Mouse (Mus musculus): ENCODE measurements around the gene Olfr145. TPM values are rescaled to one million over a fixed set of nuclear protein-coding genes. Genes with fewer than 3 reads are reported as not detected.

The Olfr145 gene
- polyA plus RNA-seq, 1 experiment from 2014 or later: not detected

DNA sequence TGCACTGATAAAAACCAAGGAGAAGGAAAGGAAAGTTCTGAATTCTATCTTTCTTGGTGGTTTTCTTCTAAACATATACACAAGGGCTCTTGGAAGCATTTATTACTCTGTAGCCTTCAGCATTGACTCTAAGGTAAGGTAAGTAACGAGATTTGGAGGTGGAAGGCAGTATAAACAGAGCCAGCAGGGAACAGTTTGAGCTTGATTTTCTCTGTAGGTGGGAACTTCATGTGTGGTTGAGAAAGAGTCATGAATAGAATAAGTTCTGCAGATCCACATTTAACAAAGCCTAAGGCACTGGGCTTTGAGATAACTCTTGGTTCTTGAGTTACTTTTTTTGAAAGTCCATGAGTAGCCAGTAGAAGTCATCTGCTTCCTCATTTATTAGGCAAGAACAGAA lies 21.5 kb downstream of the Olfr145 start:
- no peak for ATAC-seq (ENCODE audit: low read depth)

DNA sequence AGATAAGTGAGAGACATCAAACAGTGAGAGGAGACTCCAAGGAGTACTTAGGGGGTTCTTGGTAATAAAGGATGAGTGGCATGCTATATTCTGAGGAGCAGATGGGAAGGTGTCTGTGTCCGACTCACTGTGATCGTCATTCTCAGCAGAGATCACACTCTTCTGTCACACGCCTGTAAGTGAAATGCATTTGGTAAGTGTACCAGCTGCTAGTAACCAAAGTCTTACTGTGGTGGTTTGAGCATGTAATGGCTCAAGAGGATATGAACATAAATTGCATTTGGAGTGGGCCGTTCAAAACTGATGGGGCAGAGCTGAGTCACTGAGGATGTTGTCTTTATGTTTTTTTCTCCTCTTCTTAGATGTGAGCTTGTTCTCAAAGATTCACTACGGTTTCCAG lies 27.7 kb downstream of the Olfr145 start:
- no peaks in the 10 kb centered on the region for H3K4me1 ChIP-seq (ENCODE audit: control insufficient read depth, insufficient read depth, low read length)
- no peak overlapping the region for H3K4me3 ChIP-seq (ENCODE audit: low read depth, low read length)
- no peak overlapping the region for H3K9ac ChIP-seq (replicated peaks; ENCODE audit: low read depth, low read length)
- no peaks in the 10 kb centered on the region for H3K36me3 ChIP-seq (ENCODE audit: control insufficient read depth, insufficient read depth, low read length)
- H3K9me3 ChIP-seq (ENCODE audit: control insufficient read depth, low read length): no peaks in the 10 kb centered on the region
- WGBS: 78% methylated on average over 5 of the region's 5 CpGs
- H3K4me2 ChIP-seq (ENCODE audit: low read depth, low read length): no peak overlapping the region
- ATAC-seq (ENCODE audit: low read depth): no peak
- no peaks in the 10 kb centered on the region for H3K27me3 ChIP-seq (ENCODE audit: control insufficient read depth, insufficient read depth, low read length)
- H3K27ac ChIP-seq (ENCODE audit: low read depth, low read length): no peak overlapping the region

More for the DNA sequence above, 21.5 kb downstream of the Olfr145 start:
- Histone ChIP-seq H3K27me3 (ENCODE audit: control insufficient read depth, insufficient read depth, low read length) (no peaks in the 10 kb centered on the region), H3K4me1 (ENCODE audit: control insufficient read depth, insufficient read depth, low read length) (no peaks in the 10 kb centered on the region), H3K4me3 (ENCODE audit: low read depth, low read length) (no peak overlapping the region), H3K36me3 (ENCODE audit: control insufficient read depth, insufficient read depth, low read length) (no peaks in the 10 kb centered on the region), H3K27ac (ENCODE audit: low read depth, low read length) (no peak overlapping the region), H3K4me2 (ENCODE audit: low read depth, low read length) (no peak overlapping the region), H3K9me3 (ENCODE audit: control insufficient read depth, low read length) (no peaks in the 10 kb centered on the region), H3K9ac (replicated peaks; ENCODE audit: low read depth, low read length) (no peak overlapping the region)
- WGBS: 63% methylated on average over 1 of the region's 1 CpGs

DNA sequence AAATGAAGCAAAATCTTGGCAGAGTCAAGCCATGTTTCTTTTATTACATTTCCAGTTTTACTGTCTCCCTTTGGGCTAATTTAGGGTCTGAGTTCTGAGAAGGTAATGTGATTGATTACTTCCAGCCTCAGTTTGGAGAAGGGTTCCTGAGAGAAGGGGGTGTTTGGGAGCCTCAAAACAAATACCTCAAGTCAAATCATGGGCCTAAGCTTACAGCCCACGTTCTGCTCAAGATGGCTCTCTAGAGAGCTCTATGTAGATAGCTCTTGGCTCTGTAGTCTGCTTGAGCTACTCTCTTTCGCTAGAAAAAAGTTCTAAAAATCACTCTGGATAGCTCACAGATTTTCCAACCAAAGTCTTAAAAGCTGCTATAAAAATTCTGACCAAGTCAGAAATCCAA lies 28.9 kb downstream of the Olfr145 start:
- Histone ChIP-seq H3K4me1 (ENCODE audit: control insufficient read depth, insufficient read depth, low read length) (no peaks in the 10 kb centered on the region), H3K4me2 (ENCODE audit: low read depth, low read length) (no peak overlapping the region), H3K9ac (replicated peaks; ENCODE audit: low read depth, low read length) (no peak overlapping the region), H3K4me3 (ENCODE audit: low read depth, low read length) (no peak overlapping the region), H3K36me3 (ENCODE audit: control insufficient read depth, insufficient read depth, low read length) (no peaks in the 10 kb centered on the region), H3K27me3 (ENCODE audit: control insufficient read depth, insufficient read depth, low read length) (no peaks in the 10 kb centered on the region), H3K9me3 (ENCODE audit: control insufficient read depth, low read length) (no peaks in the 10 kb centered on the region), H3K27ac (ENCODE audit: low read depth, low read length) (no peak overlapping the region)
- 62% methylated on average over 2 of the region's 2 CpGs for WGBS
- ATAC-seq (ENCODE audit: low read depth): no peak

DNA sequence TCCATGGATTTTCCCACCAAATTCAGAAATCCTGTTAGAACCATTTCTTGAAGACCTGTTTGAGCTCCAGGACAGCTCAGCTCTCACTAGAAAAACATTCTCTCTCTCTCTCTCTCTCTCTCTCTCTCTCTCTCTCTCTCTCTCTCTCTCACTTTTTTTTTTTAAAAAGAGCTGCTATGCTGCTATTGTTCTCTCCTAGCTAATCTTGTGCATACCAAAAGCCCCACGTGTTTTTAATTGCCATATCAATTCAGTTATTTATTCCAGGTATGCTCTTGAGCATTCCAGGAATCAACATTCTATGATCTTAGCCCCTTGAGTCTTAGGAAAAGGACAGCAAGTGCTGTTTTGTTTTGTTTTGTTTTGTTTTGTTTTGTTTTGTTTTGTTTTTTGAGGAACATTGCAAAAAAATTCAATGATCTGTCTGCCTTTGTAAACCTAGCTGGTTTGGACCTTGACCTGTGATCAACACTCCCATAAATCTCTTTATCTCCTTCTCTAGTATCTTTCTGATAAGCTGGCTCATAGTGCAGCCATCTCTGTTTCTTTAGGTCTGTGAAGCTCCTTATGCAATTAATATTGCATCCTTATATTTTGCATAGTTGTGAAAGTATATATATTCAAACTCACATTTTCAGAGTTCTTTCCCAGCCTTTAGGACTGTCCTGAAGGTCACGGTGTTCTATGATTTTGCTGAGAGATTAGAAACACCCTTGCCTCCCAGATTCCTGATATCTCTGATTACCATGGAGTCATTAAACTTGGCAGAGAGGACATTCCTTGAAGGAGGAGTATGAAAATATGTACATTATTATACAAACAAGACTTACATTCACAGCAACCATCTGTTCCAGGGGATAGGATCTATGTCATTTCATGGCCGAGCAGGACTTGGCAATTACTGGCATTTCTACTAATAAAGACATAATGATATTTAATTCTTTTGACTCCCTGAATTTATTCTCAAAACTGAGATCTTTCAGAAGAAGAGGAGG lies 29.8 kb downstream of the Olfr145 start:
- no peak for ATAC-seq (ENCODE audit: low read depth)
- Histone ChIP-seq H3K9ac (replicated peaks; ENCODE audit: low read depth, low read length) (no peak overlapping the region), H3K27ac (ENCODE audit: low read depth, low read length) (no peak overlapping the region), H3K9me3 (ENCODE audit: control insufficient read depth, low read length) (no peaks in the 10 kb centered on the region), H3K4me3 (ENCODE audit: low read depth, low read length) (no peak overlapping the region), H3K4me2 (ENCODE audit: low read depth, low read length) (no peak overlapping the region), H3K4me1 (ENCODE audit: control insufficient read depth, insufficient read depth, low read length) (no peaks in the 10 kb centered on the region), H3K36me3 (ENCODE audit: control insufficient read depth, insufficient read depth, low read length) (no peaks in the 10 kb centered on the region), H3K27me3 (ENCODE audit: control insufficient read depth, insufficient read depth, low read length) (no peaks in the 10 kb centered on the region)
- WGBS: 79% methylated on average over 3 of the region's 3 CpGs

DNA sequence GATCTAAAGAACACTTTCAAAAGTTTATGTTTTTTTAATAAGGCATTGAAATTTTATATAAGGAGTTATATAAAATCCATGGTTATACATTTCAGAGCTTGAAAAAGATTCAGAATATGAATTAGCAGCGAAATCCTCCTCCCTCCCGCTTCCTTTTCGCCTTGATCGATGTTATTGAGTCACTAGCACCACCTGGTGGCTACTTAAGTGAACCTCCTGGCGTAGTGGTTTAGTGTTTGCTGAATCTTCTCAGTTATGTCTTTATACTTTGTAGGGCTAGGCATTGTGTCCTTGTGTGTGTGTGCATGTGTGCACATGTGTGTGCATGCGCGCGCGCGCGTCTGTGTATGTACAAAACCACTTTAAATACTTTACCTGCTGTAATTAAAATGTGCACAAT lies 36.0 kb downstream of the Olfr145 start:
- Histone ChIP-seq H3K9me3 (ENCODE audit: control insufficient read depth, low read length) (no peaks in the 10 kb centered on the region), H3K9ac (replicated peaks; ENCODE audit: low read depth, low read length) (no peak overlapping the region), H3K4me1 (ENCODE audit: control insufficient read depth, insufficient read depth, low read length) (no peaks in the 10 kb centered on the region), H3K4me3 (ENCODE audit: low read depth, low read length) (no peak overlapping the region), H3K36me3 (ENCODE audit: control insufficient read depth, insufficient read depth, low read length) (no peaks in the 10 kb centered on the region), H3K27ac (ENCODE audit: low read depth, low read length) (no peak overlapping the region), H3K4me2 (ENCODE audit: low read depth, low read length) (no peak overlapping the region), H3K27me3 (ENCODE audit: control insufficient read depth, insufficient read depth, low read length) (no peaks in the 10 kb centered on the region)
- ATAC-seq (ENCODE audit: low read depth): peak; percentile 87
- 8% methylated on average over 11 of the region's 11 CpGs for WGBS

- Histone ChIP-seq H3K9me3 (ENCODE audit: control insufficient read depth, low read length) (no peaks in the 10 kb centered on the region), H3K27ac (ENCODE audit: low read depth, low read length) (no peak overlapping the region), H3K4me3 (ENCODE audit: low read depth, low read length) (no peak overlapping the region), H3K36me3 (ENCODE audit: control insufficient read depth, insufficient read depth, low read length) (no peaks in the 10 kb centered on the region), H3K27me3 (ENCODE audit: control insufficient read depth, insufficient read depth, low read length) (no peaks in the 10 kb centered on the region), H3K4me1 (ENCODE audit: control insufficient read depth, insufficient read depth, low read length) (no peaks in the 10 kb centered on the region), H3K9ac (replicated peaks; ENCODE audit: low read depth, low read length) (no peak overlapping the region), H3K4me2 (ENCODE audit: low read depth, low read length) (no peak overlapping the region)
- no peak for ATAC-seq (ENCODE audit: low read depth)
Measured at GRCm38 (mm10) chr9:37934146-37934545, 37.6 kb downstream of the Olfr145 start.

DNA sequence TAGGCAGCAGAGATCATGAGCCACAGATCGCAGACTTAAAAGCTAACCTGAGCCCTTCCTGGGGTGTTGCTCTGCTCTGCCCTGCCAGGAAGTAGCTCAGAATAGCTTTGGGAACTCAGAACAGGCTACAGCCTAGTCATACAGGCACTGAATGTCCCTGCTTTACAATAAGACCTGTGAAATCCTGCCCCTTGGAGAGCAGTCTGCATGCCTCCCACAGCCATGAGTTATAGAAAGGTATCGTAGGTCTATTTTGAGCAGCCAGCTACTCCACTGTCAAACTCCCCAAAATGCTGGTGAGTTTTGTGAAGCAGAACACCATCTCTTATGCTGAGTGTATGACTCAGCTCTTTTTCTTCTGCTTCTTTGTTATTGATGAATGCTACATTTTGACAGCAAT lies 44.6 kb downstream of the Olfr145 start:
- Histone ChIP-seq H3K4me3 (ENCODE audit: low read depth, low read length) (no peak overlapping the region), H3K27ac (ENCODE audit: low read depth, low read length) (no peak overlapping the region), H3K9ac (replicated peaks; ENCODE audit: low read depth, low read length) (no peak overlapping the region), H3K4me1 (ENCODE audit: control insufficient read depth, insufficient read depth, low read length) (no peaks in the 10 kb centered on the region), H3K36me3 (ENCODE audit: control insufficient read depth, insufficient read depth, low read length) (no peaks in the 10 kb centered on the region), H3K27me3 (ENCODE audit: control insufficient read depth, insufficient read depth, low read length) (no peaks in the 10 kb centered on the region), H3K4me2 (ENCODE audit: low read depth, low read length) (no peak overlapping the region), H3K9me3 (ENCODE audit: control insufficient read depth, low read length) (no peaks in the 10 kb centered on the region)
- ATAC-seq (ENCODE audit: low read depth): no peak
- 96% methylated on average over 2 of the region's 2 CpGs for WGBS

Other genes starting within 250 kb of the Olfr145 start
- 81.4 and 94.0 TPM in 2 replicates for gene Tbrg1, start 239.4 kb upstream of the Olfr145 start, polyA plus RNA-seq (2014; fragmentation: Nextera tagmentation; extraction: Ambion mirVana)
- gene Panx3, start 227.5 kb upstream of the Olfr145 start, polyA plus RNA-seq (2014; fragmentation: Nextera tagmentation; extraction: Ambion mirVana): not detected in 2 replicates
- not detected in 2 replicates for gene Olfr160, start 180.5 kb upstream of the Olfr145 start, polyA plus RNA-seq (2014; fragmentation: Nextera tagmentation; extraction: Ambion mirVana)
- not detected in 2 replicates for gene Olfr874, start 151.6 kb upstream of the Olfr145 start, polyA plus RNA-seq (2014; fragmentation: Nextera tagmentation; extraction: Ambion mirVana)
- gene Olfr875, start 124.9 kb upstream of the Olfr145 start, polyA plus RNA-seq (2014; fragmentation: Nextera tagmentation; extraction: Ambion mirVana): not detected in 2 replicates
- not detected in 2 replicates for gene Olfr876, start 93.7 kb upstream of the Olfr145 start, polyA plus RNA-seq (2014; fragmentation: Nextera tagmentation; extraction: Ambion mirVana)
- gene Olfr877, start 42.5 kb upstream of the Olfr145 start, polyA plus RNA-seq (2014; fragmentation: Nextera tagmentation; extraction: Ambion mirVana): not detected in 2 replicates
- gene Olfr878, start 21.1 kb downstream of the Olfr145 start, polyA plus RNA-seq (2014; fragmentation: Nextera tagmentation; extraction: Ambion mirVana): not detected in 2 replicates
- not detected in 2 replicates for gene Olfr881, start 95.1 kb downstream of the Olfr145 start, polyA plus RNA-seq (2014; fragmentation: Nextera tagmentation; extraction: Ambion mirVana)
- not detected in 2 replicates for gene Olfr883, start 129.1 kb downstream of the Olfr145 start, polyA plus RNA-seq (2014; fragmentation: Nextera tagmentation; extraction: Ambion mirVana)
- gene Olfr884, start 149.8 kb downstream of the Olfr145 start, polyA plus RNA-seq (2014; fragmentation: Nextera tagmentation; extraction: Ambion mirVana): not detected in 2 replicates
- gene Olfr885, start 164.6 kb downstream of the Olfr145 start, polyA plus RNA-seq (2014; fragmentation: Nextera tagmentation; extraction: Ambion mirVana): not detected in 2 replicates
- gene Olfr887, start 187.3 kb downstream of the Olfr145 start, polyA plus RNA-seq (2014; fragmentation: Nextera tagmentation; extraction: Ambion mirVana): not detected in 2 replicates
- not detected in 2 replicates for gene Olfr888, start 211.4 kb downstream of the Olfr145 start, polyA plus RNA-seq (2014; fragmentation: Nextera tagmentation; extraction: Ambion mirVana)
- gene Olfr889, start 218.5 kb downstream of the Olfr145 start, polyA plus RNA-seq (2014; fragmentation: Nextera tagmentation; extraction: Ambion mirVana): 0.04 TPM in 1 of 2 replicates, not detected in the other
- gene Olfr890, start 245.8 kb downstream of the Olfr145 start, polyA plus RNA-seq (2014; fragmentation: Nextera tagmentation; extraction: Ambion mirVana): not detected in 2 replicates